Mouse (Mus musculus): Measurements from ENCODE around the gene Syn2.

DNA sequence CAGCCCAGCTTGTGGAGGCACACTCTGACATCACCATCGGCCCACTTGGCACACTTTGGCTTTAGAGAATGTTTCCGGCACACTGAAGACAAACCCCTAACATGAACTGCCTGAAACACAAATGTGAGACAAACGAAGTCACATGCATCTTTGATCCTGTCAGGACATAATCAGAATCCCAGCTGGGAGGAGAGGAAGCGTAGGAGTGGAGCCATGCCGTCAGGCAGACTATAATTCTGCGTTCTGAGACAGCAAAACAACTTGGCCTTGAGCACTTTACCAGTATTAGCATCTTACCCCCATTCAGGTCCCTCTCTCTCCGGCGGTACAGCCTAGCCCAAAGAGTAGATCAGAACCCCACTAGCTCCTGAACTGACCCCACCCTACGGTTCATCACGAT is 138.6 kb downstream of the Syn2 start:
- TF ChIP-seq ELF1 (IDR thresholded peaks at IDR 0.05; ENCODE audit: low read depth, low read length) (no peak), EP300 (IDR thresholded peaks at IDR 0.05; ENCODE audit: low read length) (no peak), TBP (conservative IDR thresholded peaks at IDR 0.05; ENCODE audit: low read depth, low read length) (no peak), CTCF (conservative IDR thresholded peaks at IDR 0.05 in 1 of 2, IDR thresholded peaks at IDR 0.05 in 1 of 2; ENCODE audit: low read depth in 2 of 2, low read length in 2 of 2) (no peak), HCFC1 (IDR thresholded peaks at IDR 0.05; ENCODE audit: low read depth, low read length) (no peak), GABPA (IDR thresholded peaks at IDR 0.05; ENCODE audit: insufficient replicate concordance, low read depth, low read length) (no peak), POLR2A (IDR thresholded peaks at IDR 0.05; ENCODE audit: low read depth, low read length) (no peak), MXI1 (IDR thresholded peaks at IDR 0.05; ENCODE audit: low read depth, low read length) (no peak), PAX5 (IDR thresholded peaks at IDR 0.05; ENCODE audit: low read length) (no peak), ZMIZ1 (IDR thresholded peaks at IDR 0.05; ENCODE audit: low read depth, low read length) (no peak), CHD2 (IDR thresholded peaks at IDR 0.05; ENCODE audit: low read length) (no peak), TCF12 (IDR thresholded peaks at IDR 0.05; ENCODE audit: low read depth, low read length) (no peak)
